ENCODE assay signal across 8 mouse cellular contexts in genomic region chr12:55518061-55518738, GRCm38 (mm10). TPM values are rescaled to one million over a fixed set of nuclear protein-coding genes. Genes with fewer than 3 reads are reported as not detected.
A peak's percentile ranks its signal among the peaks of the same experiment; 100 is the strongest.
DNase-seq lines count a peak whose midpoint lies in the region; ATAC-seq lines count a peak whose summit lies in the region.

No protein-coding gene starts in this region.

- no peak overlapping the region for H3K27ac ChIP-seq in heart, embryonic 12.5 days (ENCODE audit: poor library complexity, severe bottlenecking)
- no peak overlapping the region for H3K27ac ChIP-seq in limb, embryonic 10.5 days

- no peaks in the 10 kb centered on the region for H3K36me3 ChIP-seq in heart, embryonic 12.5 days
- no peaks in the 10 kb centered on the region for H3K36me3 ChIP-seq in limb, embryonic 10.5 days

- peak; percentile 59 to 64 for DNase-seq in heart, adult 18-20 months
- DNase-seq in ES-CJ7 (ENCODE audit: low read depth, low spot score), result peak; percentile 66
- DNase-seq in cerebellum, postnatal 4 days (ENCODE audit: low spot score in 2 of 2), result peak; percentile 57 to 74
- peak; percentile 46 to 50 for DNase-seq in gastrocnemius, postnatal 36 days
- DNase-seq in limb, embryonic 10.5 days (ENCODE audit: low spot score), result peak; percentile 67
- peak; percentile 61 for DNase-seq in neural tube, embryonic 10.5 days (ENCODE audit: extremely low spot score, low spot score)

- intact Hi-C loops in gastrocnemius, postnatal 36 days (cut with DNase I), result no loop called here

- ATAC-seq in heart, embryonic 12.5 days (ENCODE audit: insufficient number of reproducible peaks, low FRiP score), result no peak
- no peak for ATAC-seq in activated CD4-positive, CD25-positive, alpha-beta regulatory T cell, adult 4 months

- no peaks in the 10 kb centered on the region for H3K4me1 ChIP-seq in heart, embryonic 12.5 days (replicated peaks)
- H3K4me1 ChIP-seq in limb, embryonic 10.5 days, result no peaks in the 10 kb centered on the region

- H3K4me3 ChIP-seq in heart, embryonic 12.5 days, result no peak overlapping the region
- H3K4me3 ChIP-seq in limb, embryonic 10.5 days, result no peak overlapping the region

- H3K9ac ChIP-seq in heart, embryonic 12.5 days, result no peak overlapping the region

- H3K4me2 ChIP-seq in heart, embryonic 12.5 days, result no peak overlapping the region

- no peaks in the 10 kb centered on the region for H3K9me3 ChIP-seq in heart, embryonic 12.5 days (replicated peaks)
- no peaks in the 10 kb centered on the region for H3K9me3 ChIP-seq in limb, embryonic 10.5 days (replicated peaks)

- H3K27me3 ChIP-seq in heart, embryonic 12.5 days (replicated peaks), result no peaks in the 10 kb centered on the region
- no peaks in the 10 kb centered on the region for H3K27me3 ChIP-seq in limb, embryonic 10.5 days (ENCODE audit: low read depth, poor library complexity, severe bottlenecking)

- WGBS in heart, embryonic 12.5 days, result 49% methylated on average over 15 of the region's 15 CpGs
- 54% methylated on average over 15 of the region's 15 CpGs for WGBS in limb, embryonic 10.5 days

RNA-seq across cellular contexts. Expression of gene Nfkbia, which starts 25.8 kb away (rescaled TPM):
- 10 to 100 TPM; 59.5 to 74.3 TPM for total RNA-seq in heart, adult 18-20 months (2021)
- polyA plus RNA-seq in heart, embryonic 12.5 days (2016; fragmentation: Nextera tagmentation; extraction: Ambion mirVana), result 38.8 and 45.0 TPM in 2 replicates
- 10 to 100 TPM; 17.6 to 39.5 TPM for total RNA-seq in gastrocnemius, postnatal 36 days (2021)
- 38.0 and 56.9 TPM in 2 replicates for polyA plus RNA-seq in limb, embryonic 10.5 days (2016; fragmentation: Nextera tagmentation; extraction: Ambion mirVana)
- 100 to 1,000 TPM; 513 to 551 TPM for polyA plus RNA-seq in activated CD4-positive, CD25-positive, alpha-beta regulatory T cell, adult 4 months (2017; shearing (Covaris generic))

RNA-seq across cellular contexts. Expression of gene Aldoart2, which starts 46.8 kb away (rescaled TPM):
- not detected for total RNA-seq in heart, adult 18-20 months (2021)
- not detected in 2 replicates for polyA plus RNA-seq in heart, embryonic 12.5 days (2016; fragmentation: Nextera tagmentation; extraction: Ambion mirVana)
- under 1 TPM; 0.30 to 0.31 TPM for total RNA-seq in gastrocnemius, postnatal 36 days (2021)
- not detected in 2 replicates for polyA plus RNA-seq in limb, embryonic 10.5 days (2016; fragmentation: Nextera tagmentation; extraction: Ambion mirVana)
- under 1 TPM in 1 of 2 experiments, not detected in 1; 0.20 TPM for polyA plus RNA-seq in activated CD4-positive, CD25-positive, alpha-beta regulatory T cell, adult 4 months (2017; shearing (Covaris generic))
